Mouse (Mus musculus): ENCODE measurements at regions not wholly inside any gene's neighbourhood (a gene's known extent, or its start where the extent isn't known, plus 50 kb on each side); places are given as distances from the start of the nearest gene placed in this dataset.

DNA sequence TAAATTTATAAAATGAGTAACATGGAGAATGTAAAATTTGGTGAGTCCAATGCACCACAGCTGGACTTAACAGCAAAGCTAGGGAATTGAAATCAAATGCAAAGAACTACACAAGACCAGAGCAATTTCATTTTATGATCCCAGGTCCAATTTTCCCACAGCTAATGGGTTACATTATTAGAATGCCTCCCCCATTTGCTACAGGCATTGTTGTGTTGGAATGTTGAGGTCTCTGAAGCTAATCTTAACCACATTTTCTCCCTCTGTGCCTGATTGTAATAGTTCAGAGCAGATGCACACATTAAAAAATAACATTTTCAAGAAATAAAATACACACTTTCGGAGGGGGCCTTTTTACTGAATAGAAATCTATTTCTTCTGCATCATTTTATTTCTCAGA lies 254.3 kb downstream of the Rfpl4b start:
- TF ChIP-seq NRF1 (IDR thresholded peaks at IDR 0.05; ENCODE audit: low read depth, low read length): no peak
- no peak for TF ChIP-seq BHLHE40 (IDR thresholded peaks at IDR 0.05; ENCODE audit: low read depth, low read length)
- TF ChIP-seq JUN (IDR thresholded peaks at IDR 0.05; ENCODE audit: insufficient read depth, low read depth, low read length): no peak
- TF ChIP-seq MYC (IDR thresholded peaks at IDR 0.05; ENCODE audit: low read depth, low read length): no peak
- no peak for TF ChIP-seq E2F4 (IDR thresholded peaks at IDR 0.05; ENCODE audit: insufficient replicate concordance, low read depth, low read length)
- no peak for TF ChIP-seq USF1 (IDR thresholded peaks at IDR 0.05; ENCODE audit: low read depth, low read length)
- no peak for TF ChIP-seq JUND (conservative IDR thresholded peaks at IDR 0.05; ENCODE audit: low read depth, low read length)
- no peak for TF ChIP-seq SIN3A (IDR thresholded peaks at IDR 0.05; ENCODE audit: low read length)
- TF ChIP-seq RCOR1 (conservative IDR thresholded peaks at IDR 0.05; ENCODE audit: low read depth, low read length): no peak
- H3K4me3 ChIP-seq (replicated peaks in 1 of 3; ENCODE audit: low read depth in 2 of 3, low read length in 2 of 3, poor library complexity in 1 of 3): no peak overlapping the region
- no peak overlapping the region for H3K9ac ChIP-seq (ENCODE audit: insufficient read depth, low read depth)
- H3K4me2 ChIP-seq (ENCODE audit: insufficient read depth, low read depth, poor library complexity, severe bottlenecking): no peak overlapping the region
- H3K27ac ChIP-seq (ENCODE audit: insufficient read depth, low read depth): no peak overlapping the region
- in situ Hi-C loops (cut with MboI; ENCODE audit: low pct_ligation_motif_present, low pct_unique_long_range_greater_than_20kb, low sequenced_read_pairs): no loop called here
- no peaks in the 10 kb centered on the region for H3K36me3 ChIP-seq (replicated peaks in 1 of 2; ENCODE audit: control insufficient read depth in 1 of 2, insufficient read depth in 1 of 2, low read length in 1 of 2)
- DNase-seq (ENCODE audit: extremely low read depth): no peak
- H3K79me2 ChIP-seq (replicated peaks; ENCODE audit: control insufficient read depth, extremely low read depth, insufficient read depth, poor library complexity, severe bottlenecking): no peaks in the 10 kb centered on the region
- no peaks in the 10 kb centered on the region for H3K4me1 ChIP-seq (ENCODE audit: control insufficient read depth in 1 of 2, insufficient read depth in 2 of 2)
- dilution Hi-C loops (cut with MboI; ENCODE audit: extremely low pct_ligation_motif_present, extremely low pct_unique_long_range_greater_than_20kb, low sequenced_read_pairs): no loop called here
- no peaks in the 10 kb centered on the region for H3K27me3 ChIP-seq (replicated peaks)
- H3K9me3 ChIP-seq (replicated peaks; ENCODE audit: low read length): no peaks in the 10 kb centered on the region

DNA sequence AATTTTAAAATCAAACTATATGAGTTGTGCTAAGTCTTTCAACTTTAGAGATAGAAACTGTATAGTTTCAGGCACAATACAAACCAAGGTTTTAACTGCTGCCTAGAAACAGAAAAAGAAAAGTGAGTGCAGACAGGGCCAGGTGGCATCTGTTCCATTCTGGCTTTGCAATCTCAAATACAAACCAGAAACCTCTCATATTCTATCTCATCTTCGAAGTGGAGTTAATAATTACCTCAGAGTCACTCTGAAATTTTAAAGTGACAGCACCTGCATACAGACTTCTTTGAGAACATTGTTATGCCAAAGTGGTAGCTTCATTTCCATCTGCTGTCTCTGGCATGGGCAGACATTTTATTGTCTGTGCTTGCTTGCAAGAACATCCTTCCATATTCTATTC lies 255.2 kb downstream of the Rfpl4b start:
- Histone ChIP-seq H3K36me3 (replicated peaks in 1 of 2; ENCODE audit: control insufficient read depth in 1 of 2, insufficient read depth in 1 of 2, low read length in 1 of 2) (no peaks in the 10 kb centered on the region), H3K27ac (ENCODE audit: insufficient read depth, low read depth) (no peak overlapping the region), H3K27me3 (replicated peaks) (no peaks in the 10 kb centered on the region), H3K4me2 (ENCODE audit: insufficient read depth, low read depth, poor library complexity, severe bottlenecking) (no peak overlapping the region), H3K4me3 (replicated peaks in 1 of 3; ENCODE audit: low read depth in 2 of 3, low read length in 2 of 3, poor library complexity in 1 of 3) (no peak overlapping the region), H3K4me1 (ENCODE audit: control insufficient read depth in 1 of 2, insufficient read depth in 2 of 2) (no peaks in the 10 kb centered on the region), H3K9me3 (replicated peaks; ENCODE audit: low read length) (no peaks in the 10 kb centered on the region), H3K9ac (ENCODE audit: insufficient read depth, low read depth) (no peak overlapping the region), H3K79me2 (replicated peaks; ENCODE audit: control insufficient read depth, extremely low read depth, insufficient read depth, poor library complexity, severe bottlenecking) (no peaks in the 10 kb centered on the region)
- no peak for DNase-seq (ENCODE audit: extremely low read depth)
- TF ChIP-seq CTCF (conservative IDR thresholded peaks at IDR 0.05 in 1 of 2, IDR thresholded peaks at IDR 0.05 in 1 of 2; ENCODE audit: low read depth in 2 of 2, low read length in 2 of 2): no peak
- in situ Hi-C loops (cut with MboI; ENCODE audit: low pct_ligation_motif_present, low pct_unique_long_range_greater_than_20kb, low sequenced_read_pairs): no loop called here
- dilution Hi-C loops (cut with MboI; ENCODE audit: extremely low pct_ligation_motif_present, extremely low pct_unique_long_range_greater_than_20kb, low sequenced_read_pairs): no loop called here

DNA sequence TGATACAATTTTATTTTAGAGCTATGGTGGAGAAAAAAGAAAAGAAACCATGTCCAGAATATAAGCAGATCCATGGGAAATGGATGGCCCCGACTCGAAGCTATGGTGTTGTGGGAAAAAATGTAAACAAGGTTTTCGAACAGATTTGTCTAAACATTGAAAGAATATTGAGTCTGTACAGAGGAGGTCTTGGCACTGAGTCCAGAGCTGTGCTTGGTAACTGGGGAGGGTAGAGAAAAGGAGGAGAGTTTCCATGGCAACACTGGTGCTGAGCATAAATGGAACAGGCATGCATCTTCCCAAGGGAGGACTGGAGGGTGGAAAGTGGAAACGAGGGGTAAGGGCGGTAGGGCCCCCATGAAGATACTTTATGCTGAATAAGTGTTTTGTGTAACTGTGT lies 266.5 kb downstream of the Rfpl4b start:
- dilution Hi-C loops (cut with MboI; ENCODE audit: extremely low pct_ligation_motif_present, extremely low pct_unique_long_range_greater_than_20kb, low sequenced_read_pairs): no loop called here

More for the DNA sequence above, 266.5 kb downstream of the Rfpl4b start:
- H3K27me3 ChIP-seq (replicated peaks): no peaks in the 10 kb centered on the region
- H3K79me2 ChIP-seq (replicated peaks; ENCODE audit: control insufficient read depth, extremely low read depth, insufficient read depth, poor library complexity, severe bottlenecking): no peaks in the 10 kb centered on the region
- no peaks in the 10 kb centered on the region for H3K4me1 ChIP-seq (ENCODE audit: control insufficient read depth in 1 of 2, insufficient read depth in 2 of 2)
- DNase-seq (ENCODE audit: extremely low read depth): no peak
- H3K4me3 ChIP-seq (replicated peaks in 1 of 3; ENCODE audit: low read depth in 2 of 3, low read length in 2 of 3, poor library complexity in 1 of 3): no peak overlapping the region
- no peaks in the 10 kb centered on the region for H3K36me3 ChIP-seq (replicated peaks in 1 of 2; ENCODE audit: control insufficient read depth in 1 of 2, insufficient read depth in 1 of 2, low read length in 1 of 2)
- no peak overlapping the region for H3K27ac ChIP-seq (ENCODE audit: insufficient read depth, low read depth)
- no peak overlapping the region for H3K4me2 ChIP-seq (ENCODE audit: insufficient read depth, low read depth, poor library complexity, severe bottlenecking)
- H3K9me3 ChIP-seq (replicated peaks; ENCODE audit: low read length): no peaks in the 10 kb centered on the region
- no peak overlapping the region for H3K9ac ChIP-seq (ENCODE audit: insufficient read depth, low read depth)
- TF ChIP-seq POLR2A (IDR thresholded peaks at IDR 0.05; ENCODE audit: low read depth, low read length): no peak
- no peak for TF ChIP-seq SIN3A (IDR thresholded peaks at IDR 0.05; ENCODE audit: low read length)
- TF ChIP-seq KAT2A (IDR thresholded peaks at IDR 0.05; ENCODE audit: insufficient replicate concordance, low read length): no peak
- no peak for TF ChIP-seq IRF4 (IDR thresholded peaks at IDR 0.05; ENCODE audit: low read depth, low read length)
- no peak for TF ChIP-seq NELFE (IDR thresholded peaks at IDR 0.05; ENCODE audit: low read depth, low read length)
- TF ChIP-seq UBTF (IDR thresholded peaks at IDR 0.05; ENCODE audit: low read depth, low read length): no peak
- TF ChIP-seq CTCF (conservative IDR thresholded peaks at IDR 0.05 in 1 of 2, IDR thresholded peaks at IDR 0.05 in 1 of 2; ENCODE audit: low read depth in 2 of 2, low read length in 2 of 2): no peak
- TF ChIP-seq PAX5 (IDR thresholded peaks at IDR 0.05; ENCODE audit: low read length): no peak
- no peak for TF ChIP-seq ETS1 (conservative IDR thresholded peaks at IDR 0.05; ENCODE audit: low read depth, low read length)
- no peak for TF ChIP-seq MYC (IDR thresholded peaks at IDR 0.05; ENCODE audit: low read depth, low read length)
- TF ChIP-seq GABPA (IDR thresholded peaks at IDR 0.05; ENCODE audit: insufficient replicate concordance, low read depth, low read length): no peak
- TF ChIP-seq ZC3H11A (IDR thresholded peaks at IDR 0.05; ENCODE audit: low read depth, low read length): no peak
- no peak for TF ChIP-seq MAX (IDR thresholded peaks at IDR 0.05; ENCODE audit: low read length)
- TF ChIP-seq RCOR1 (conservative IDR thresholded peaks at IDR 0.05; ENCODE audit: low read depth, low read length): no peak
- no peak for TF ChIP-seq MAZ (IDR thresholded peaks at IDR 0.05; ENCODE audit: low read depth, low read length)
- no peak for TF ChIP-seq RAD21 (IDR thresholded peaks at IDR 0.05; ENCODE audit: low read depth, low read length)
- no peak for TF ChIP-seq EP300 (IDR thresholded peaks at IDR 0.05; ENCODE audit: low read length)
- TF ChIP-seq TCF12 (IDR thresholded peaks at IDR 0.05; ENCODE audit: low read depth, low read length): no peak
- TF ChIP-seq USF1 (IDR thresholded peaks at IDR 0.05; ENCODE audit: low read depth, low read length): no peak
- no peak for TF ChIP-seq TBP (conservative IDR thresholded peaks at IDR 0.05; ENCODE audit: low read depth, low read length)
- in situ Hi-C loops (cut with MboI; ENCODE audit: low pct_ligation_motif_present, low pct_unique_long_range_greater_than_20kb, low sequenced_read_pairs): no loop called here
